Mouse (Mus musculus) right cerebral cortex, postnatal 10 days (tissue): ENCODE data around the gene Hmgb4.

ENCODE experiments used
- DNase-seq, 2 experiments: peaks; one replicate each; pipeline ENCODE4 v3.0.0; 2021; ENCODE audit warnings: low spot score in 2 of 2

The Hmgb4 gene

GRCm38 (mm10) chr4:128224453-128224852 is 36.3 kb downstream of the Hmgb4 start:
- DNase-seq, result no peak

- DNase-seq, result no peak
These were observed 42.7 kb downstream of the Hmgb4 start for GRCm38 (mm10) chr4:128217991-128218595.
